Mouse (Mus musculus) liver, embryonic 14.5 days (tissue): ENCODE data around the gene Endou. TPM values are rescaled to one million over a fixed set of nuclear protein-coding genes. Genes with fewer than 3 reads are reported as not detected.

Experiments
- ATAC-seq: fragments of 200-750 bp; cut with Nextera tagmentation; 2 replicates; pipeline ENCODE4 v1.8.0; 2017; ENCODE audit warnings: moderate number of reproducible peaks, mild to moderate bottlenecking, moderate library complexity; ENCODE audit not compliant: insufficient read depth
- DNase-seq, 3 experiments: peaks; one replicate each; pipeline ENCODE4 v3.0.0-alpha.2; 2012 to 2013; ENCODE audit warnings: low read depth in 3 of 3, low spot score in 3 of 3
- H3K27ac ChIP-seq: fragments of 300-500 bp; sonication (generic); 2 replicates; pipeline ENCODE4 v1.5.1; 2014; ENCODE audit warnings: moderate library complexity, mild to moderate bottlenecking, control low read depth, inconsistent platforms
- H3K27me3 ChIP-seq: fragments of 300-500 bp; sonication (generic); 2 replicates; pipeline ENCODE4 v1.6.1; 2014; ENCODE audit warnings: mild to moderate bottlenecking, low read length, moderate library complexity; ENCODE audit not compliant: control insufficient read depth, insufficient read depth
- H3K36me3 ChIP-seq: fragments of 300-500 bp; sonication (generic); replicated peaks from 2 replicates; pipeline ENCODE4 v1.6.1; 2014; ENCODE audit warnings: low read depth; ENCODE audit not compliant: control insufficient read depth, insufficient read depth
- H3K4me1 ChIP-seq, 2 experiments: fragments of 200-500 bp in 1 of 2; fragments of 300-500 bp in 1 of 2; sonication (generic) in 1 of 2; replicated peaks; 2 replicates each; pipeline ENCODE4 v1.6.1; 2012 to 2014; ENCODE audit warnings: antibody characterized with exemption in 1 of 2, inconsistent platforms in 1 of 2, low read length in 1 of 2; ENCODE audit not compliant: control insufficient read depth in 2 of 2, insufficient read depth in 2 of 2
- H3K4me2 ChIP-seq: fragments of 300-500 bp; sonication (generic); 2 replicates; pipeline ENCODE4 v1.6.1; 2014; ENCODE audit warnings: low read depth, mild to moderate bottlenecking, control low read depth, moderate library complexity
- H3K4me3 ChIP-seq, 2 experiments: fragments of 200-500 bp in 1 of 2; fragments of 300-500 bp in 1 of 2; sonication (generic) in 1 of 2; 2 replicates each; pipeline ENCODE4 v1.5.1; 2012 to 2014; ENCODE audit warnings: low read depth in 2 of 2, low read length in 2 of 2, mild to moderate bottlenecking in 2 of 2, control low read depth in 1 of 2, inconsistent platforms in 1 of 2, moderate library complexity in 1 of 2; ENCODE audit not compliant: insufficient read depth in 1 of 2
- H3K9ac ChIP-seq: fragments of 300-500 bp; sonication (generic); replicated peaks from 2 replicates; pipeline ENCODE4 v1.6.1; 2014; ENCODE audit warnings: mild to moderate bottlenecking, control low read depth, moderate library complexity
- H3K9me3 ChIP-seq: fragments of 300-500 bp; sonication (generic); 2 replicates; pipeline ENCODE4 v1.6.1; 2016; ENCODE audit warnings: low read length, mixed read lengths; ENCODE audit not compliant: control insufficient read depth
- CTCF ChIP-seq: IDR thresholded peaks from 2 replicates; pipeline ENCODE4 v1.5.1; 2016; ENCODE audit warnings: antibody characterized with exemption, low read depth, control low read depth
- EP300 ChIP-seq: IDR thresholded peaks from 2 replicates; pipeline ENCODE4 v1.6.1; 2016; ENCODE audit warnings: antibody characterized with exemption, low read depth
- WGBS: fragments of 180-500 bp; shearing (Covaris S2); extraction: QIAGEN DNeasy Blood & Tissue Kit; methylation state at CpG from one replicate; pipeline ENCODE4 v1.1.7; 2014; ENCODE audit not compliant: insufficient replicate concordance; 5-methylcytosine and 5-hydroxymethylcytosine counted together
- polyA plus RNA-seq, 2 experiments: library from polyadenylated mRNA; depleted of rRNA in 1 of 2; stranded (reverse) in 1 of 2; unstranded in 1 of 2; fragments of >200 nt; fragmentation: Nextera tagmentation in 1 of 2; extraction: Ambion mirVana in 1 of 2; gene quantifications; 2 replicates each; pipeline versions ENCODE4 v1.2.1 to v1.2.3; 2012 to 2014

Gene Endou
- polyA plus RNA-seq, 2 experiments, result 0.01 TPM; not detected in 1

DNA sequence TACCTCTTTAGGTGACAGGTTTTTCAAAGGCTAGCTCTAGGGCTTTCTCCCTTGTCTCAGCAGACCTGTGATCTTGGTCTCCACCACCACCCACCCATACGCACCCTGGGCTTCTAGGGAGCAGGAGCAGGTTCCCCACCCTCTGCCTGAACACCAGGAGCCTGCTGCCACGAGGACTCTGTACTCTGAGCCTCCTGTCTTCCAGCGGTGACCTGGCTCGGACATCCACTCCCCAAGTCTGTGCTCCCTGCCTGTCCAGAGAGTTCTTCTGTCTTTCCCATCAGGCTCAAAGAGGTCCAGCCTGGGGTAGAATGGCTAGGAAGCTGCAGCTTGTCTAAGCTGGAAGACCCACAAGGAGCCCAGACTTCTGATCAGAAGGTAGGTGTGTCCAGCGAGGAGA, 12.1 kb upstream of the Endou start:
- Histone ChIP-seq H3K27ac (no peak overlapping the region), H3K36me3 (no peaks in the 10 kb centered on the region), H3K4me1 (peaks cover 3 to 25% of the 10 kb centered on the region in 2 experiments; a peak in 3 of 4 replicates), H3K4me2 (no peak overlapping the region), H3K9me3 (no peaks in the 10 kb centered on the region), H3K9ac (no peak overlapping the region), H3K4me3 (no peak overlapping the region), H3K27me3 (no peaks in the 10 kb centered on the region)
- ATAC-seq (no peak), DNase-seq (no peak)
- TF ChIP-seq CTCF (no peak), EP300 (no peak)
- 67% methylated on average over 5 of the region's 5 CpGs for WGBS

DNA sequence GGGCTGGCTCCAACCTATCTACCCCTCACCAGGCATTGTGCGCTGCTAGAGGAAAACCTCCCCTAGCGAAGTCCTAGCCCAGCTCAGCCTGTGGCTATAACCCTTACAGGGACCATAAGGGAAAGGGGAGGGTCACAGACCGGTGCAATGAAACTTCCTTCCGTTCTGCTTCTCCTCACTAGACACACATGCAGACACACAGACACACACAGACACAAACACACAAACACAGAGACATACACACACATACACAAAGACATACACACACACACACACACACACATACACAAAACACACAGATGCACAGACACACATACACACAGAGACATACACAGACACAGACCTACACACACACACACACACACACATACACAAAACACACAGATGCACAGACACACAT, 11.5 kb upstream of the Endou start:
- DNase-seq (no peak), ATAC-seq (no peak)
- no peaks in the 10 kb centered on the region for H3K36me3 ChIP-seq
- peaks cover 3 to 21% of the 10 kb centered on the region in 2 experiments; a peak in 3 of 4 replicates for H3K4me1 ChIP-seq
- H3K27ac ChIP-seq, result no peak overlapping the region
- no peak overlapping the region for H3K4me3 ChIP-seq
- H3K4me2 ChIP-seq, result no peak overlapping the region
- 31% methylated on average over 4 of the region's 4 CpGs for WGBS
- no peak overlapping the region for H3K9ac ChIP-seq
- H3K9me3 ChIP-seq, result no peaks in the 10 kb centered on the region
- no peaks in the 10 kb centered on the region for H3K27me3 ChIP-seq
- TF ChIP-seq CTCF (no peak), EP300 (no peak)

DNA sequence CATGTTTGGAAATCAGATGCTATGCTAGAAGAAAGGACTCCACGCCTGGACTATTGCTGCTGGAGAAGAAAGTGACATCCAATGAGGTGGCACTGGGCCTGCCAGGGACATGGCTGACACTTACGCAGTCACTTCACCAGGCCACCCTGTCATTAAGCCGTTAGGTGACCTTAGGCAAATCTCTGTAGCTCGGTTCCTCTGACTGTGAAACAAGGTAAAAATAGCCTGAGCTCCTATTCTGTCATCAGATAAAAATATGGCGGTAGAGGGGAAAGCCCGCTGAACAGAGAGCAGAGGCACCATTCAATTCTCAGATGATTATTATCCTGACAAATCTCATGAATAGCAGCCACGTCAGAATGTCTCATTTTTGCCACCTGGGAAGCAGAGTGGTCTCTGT, 10.9 kb upstream of the Endou start:
- ATAC-seq (no peak), DNase-seq (no peak)
- no peaks in the 10 kb centered on the region for H3K9me3 ChIP-seq
- no peak overlapping the region for H3K9ac ChIP-seq
- no peaks in the 10 kb centered on the region for H3K36me3 ChIP-seq
- no peak for TF ChIP-seq CTCF
- no peak for TF ChIP-seq EP300
- H3K4me2 ChIP-seq, result no peak overlapping the region
- 28% methylated on average over 7 of the region's 7 CpGs for WGBS
- H3K4me3 ChIP-seq, result no peak overlapping the region
- H3K27ac ChIP-seq, result no peak overlapping the region
- H3K4me1 ChIP-seq, result peaks cover 3 to 21% of the 10 kb centered on the region in 2 experiments; a peak in 3 of 4 replicates
- H3K27me3 ChIP-seq, result no peaks in the 10 kb centered on the region

DNA sequence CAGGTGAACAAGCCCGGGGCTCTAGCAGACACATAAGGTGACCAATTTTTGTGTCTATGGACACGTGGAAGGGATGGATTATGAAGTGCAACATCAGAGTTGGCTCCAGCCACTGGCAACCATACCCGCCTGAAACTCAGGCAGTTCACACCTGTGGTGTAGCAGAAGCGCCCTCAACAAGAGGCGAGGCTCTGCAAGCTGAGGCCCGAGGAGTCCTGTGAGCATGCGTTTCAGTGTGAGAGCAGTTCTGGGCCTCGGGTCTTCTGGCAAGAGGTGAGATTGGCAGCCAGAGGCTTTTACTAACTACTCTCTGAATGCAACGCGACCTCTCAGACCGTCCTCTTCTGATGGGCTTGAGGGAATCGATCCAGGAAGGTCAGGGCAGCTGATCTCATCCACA, 10.5 kb upstream of the Endou start:
- Histone ChIP-seq H3K4me2 (no peak overlapping the region), H3K27me3 (no peaks in the 10 kb centered on the region), H3K36me3 (no peaks in the 10 kb centered on the region), H3K9me3 (no peaks in the 10 kb centered on the region), H3K4me3 (no peak overlapping the region), H3K4me1 (peaks cover 3 to 17% of the 10 kb centered on the region in 2 experiments; a peak in 3 of 4 replicates), H3K27ac (no peak overlapping the region), H3K9ac (no peak overlapping the region)
- ATAC-seq (no peak), DNase-seq (no peak)
- no peak for TF ChIP-seq EP300
- TF ChIP-seq CTCF, result no peak
- 70% methylated on average over 12 of the region's 12 CpGs for WGBS

DNA sequence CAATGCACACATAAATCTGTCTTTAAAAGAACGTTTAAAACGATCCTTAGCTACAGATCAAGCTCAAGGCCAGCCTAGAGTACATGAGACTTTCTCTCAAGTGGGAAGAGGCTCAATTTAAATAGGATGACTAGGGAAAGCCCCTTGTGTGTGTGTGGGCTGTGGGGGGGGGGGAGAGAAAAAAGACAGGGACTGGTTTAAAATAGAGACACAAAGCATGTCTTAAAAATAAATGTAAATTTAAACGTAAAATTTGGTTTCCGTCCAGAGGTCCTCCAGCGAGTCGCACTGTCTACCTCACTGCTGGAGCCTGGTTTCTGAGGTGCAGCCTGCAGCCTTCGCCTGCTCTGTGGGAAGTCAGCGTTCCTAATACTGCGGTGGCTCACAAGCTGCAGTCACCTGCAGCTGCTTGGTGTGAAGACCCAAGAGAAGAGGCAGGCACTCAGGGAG, 9.2 kb upstream of the Endou start:
- WGBS, result 79% methylated on average over 9 of the region's 9 CpGs
- H3K4me1 ChIP-seq, result peaks cover 3 to 15% of the 10 kb centered on the region in 2 experiments; a peak in 3 of 4 replicates
- DNase-seq, result no peak
- H3K4me3 ChIP-seq, result no peak overlapping the region
- H3K27ac ChIP-seq, result no peak overlapping the region
- TF ChIP-seq CTCF (no peak), EP300 (no peak)
- H3K27me3 ChIP-seq, result no peaks in the 10 kb centered on the region
- H3K9ac ChIP-seq, result no peak overlapping the region
- no peak overlapping the region for H3K4me2 ChIP-seq
- no peak for ATAC-seq
- no peaks in the 10 kb centered on the region for H3K9me3 ChIP-seq
- H3K36me3 ChIP-seq, result no peaks in the 10 kb centered on the region
